Mouse (Mus musculus): ENCODE data around the gene Ssbp3. TPM values are rescaled to one million over a fixed set of nuclear protein-coding genes. Genes with fewer than 3 reads are reported as not detected.

The Ssbp3 gene
- polyA plus RNA-seq, 1 experiment from 2014 or later, result 64.7 TPM

DNA sequence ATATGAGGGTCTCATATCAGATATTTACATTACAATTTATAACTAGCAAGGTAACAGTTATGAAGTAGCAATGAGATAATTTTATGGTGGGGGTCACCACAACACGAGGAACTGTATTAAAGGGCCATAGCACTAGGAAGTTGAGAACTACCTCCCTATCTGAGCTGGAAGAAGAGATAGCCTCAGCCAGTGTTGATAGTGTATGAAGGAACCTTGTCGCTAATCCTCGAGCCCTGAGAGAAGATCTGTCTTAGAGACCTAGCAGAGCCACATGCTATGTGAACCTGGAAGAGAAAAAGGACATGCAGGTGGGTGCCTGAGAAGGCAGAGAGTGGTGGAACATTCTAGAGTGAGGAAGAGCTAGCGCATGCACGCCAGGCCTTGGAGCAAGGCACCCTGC is 85.0 kb downstream of the Ssbp3 start:
- in situ Hi-C loops (cut with MboI; ENCODE audit: low pct_unique_long_range_greater_than_20kb), result no loop called here
- CTCF ChIA-PET, result interaction anchor here (1.5 kb wide), 1 partner anchor 10 kb away, joined by 3 read pairs; no protein-coding TSS in a partner anchor
- ATAC-seq (no peak), DNase-seq (ENCODE audit: low read depth, low spot score) (no peak)
- POLR2A ChIA-PET, result interaction anchor here (0.9 kb wide), 1 partner anchor 168 kb away, joined by 3 read pairs; no protein-coding TSS in a partner anchor
- no peak for TF ChIP-seq CTCF (IDR thresholded peaks at IDR 0.05)
- H3K27me3 ChIP-seq, result no peaks in the 10 kb centered on the region

DNA sequence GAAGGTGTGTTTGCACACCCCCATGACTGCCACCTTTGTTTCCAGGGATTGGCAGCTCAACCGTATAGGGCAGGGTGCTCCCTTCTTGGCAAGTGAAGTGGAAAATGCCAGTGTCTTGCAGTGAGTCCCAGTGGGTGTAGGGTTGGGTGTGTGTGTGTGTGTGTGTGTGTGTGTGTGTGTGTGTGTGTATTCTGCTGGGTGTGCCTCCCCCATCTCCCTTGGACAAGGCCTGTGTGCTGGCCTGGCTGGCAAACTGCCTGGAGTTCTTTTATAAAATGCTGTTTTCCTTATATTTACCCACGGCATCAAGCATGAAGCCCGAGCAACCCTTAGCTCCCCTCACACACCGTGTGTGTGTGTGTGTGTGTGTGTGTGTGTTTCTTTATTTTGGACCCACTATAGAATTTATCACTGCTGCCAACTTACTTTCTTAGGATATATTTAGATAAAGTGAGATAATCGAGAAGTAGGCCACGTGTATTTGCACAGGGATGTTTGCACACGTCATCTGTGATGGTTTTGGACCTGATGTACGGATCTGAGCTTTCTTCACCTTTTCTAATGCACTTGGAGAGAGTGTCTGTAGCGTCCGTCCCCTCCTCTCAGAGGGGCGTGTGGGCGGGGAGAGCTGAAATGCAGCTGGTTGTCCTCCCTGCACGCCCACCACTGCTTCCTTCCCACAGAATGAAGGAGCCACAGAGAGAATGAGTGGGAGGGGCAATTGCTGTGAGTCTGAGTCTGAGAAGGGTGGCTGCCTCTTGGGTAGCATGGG is 86.0 kb downstream of the Ssbp3 start:
- POLR2A ChIA-PET, result no interaction called here
- H3K27me3 ChIP-seq, result no peaks in the 10 kb centered on the region
- ATAC-seq, result no peak
- in situ Hi-C loops (cut with MboI; ENCODE audit: low pct_unique_long_range_greater_than_20kb), result no loop called here
- CTCF ChIA-PET, result interaction anchor here (1.5 kb wide), 1 partner anchor 11 kb away, joined by 3 read pairs; no protein-coding TSS in a partner anchor
- TF ChIP-seq CTCF (IDR thresholded peaks at IDR 0.05), result no peak
- DNase-seq (ENCODE audit: low read depth, low spot score), result no peak

DNA sequence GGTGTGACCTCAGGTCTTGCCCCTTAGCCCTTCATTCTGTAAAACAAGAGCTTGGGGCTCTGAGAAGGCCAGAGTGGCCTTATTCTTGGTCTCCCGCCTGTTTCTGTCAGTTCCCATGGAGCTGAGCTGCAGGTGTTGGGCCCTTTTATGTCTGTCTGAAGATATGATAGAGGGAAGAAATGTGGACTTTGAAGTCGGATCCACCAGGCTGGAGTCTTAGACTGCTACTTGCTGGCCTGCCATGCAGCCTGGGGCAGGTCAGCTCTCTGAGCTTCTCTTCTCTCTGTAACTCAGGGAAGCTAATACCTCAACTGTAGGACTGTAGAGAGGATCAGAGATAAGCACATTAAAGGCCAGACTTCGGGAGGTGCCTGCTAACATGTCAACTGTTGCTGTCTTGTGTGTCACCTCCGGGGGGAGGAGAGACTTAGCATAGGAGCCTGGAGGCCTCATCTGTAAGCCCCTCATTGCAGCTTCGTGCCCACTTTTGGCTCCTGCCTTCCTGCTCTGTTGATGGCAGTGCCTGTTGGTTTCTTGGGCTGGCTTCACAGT is 90.8 kb downstream of the Ssbp3 start:
- CTCF ChIA-PET, result no interaction called here
- in situ Hi-C loops (cut with MboI; ENCODE audit: low pct_unique_long_range_greater_than_20kb), result no loop called here
- no peak for TF ChIP-seq CTCF (IDR thresholded peaks at IDR 0.05)
- H3K27me3 ChIP-seq, result no peaks in the 10 kb centered on the region
- DNase-seq (ENCODE audit: low read depth, low spot score), result no peak
- ATAC-seq, result no peak
- POLR2A ChIA-PET, result no interaction called here

DNA sequence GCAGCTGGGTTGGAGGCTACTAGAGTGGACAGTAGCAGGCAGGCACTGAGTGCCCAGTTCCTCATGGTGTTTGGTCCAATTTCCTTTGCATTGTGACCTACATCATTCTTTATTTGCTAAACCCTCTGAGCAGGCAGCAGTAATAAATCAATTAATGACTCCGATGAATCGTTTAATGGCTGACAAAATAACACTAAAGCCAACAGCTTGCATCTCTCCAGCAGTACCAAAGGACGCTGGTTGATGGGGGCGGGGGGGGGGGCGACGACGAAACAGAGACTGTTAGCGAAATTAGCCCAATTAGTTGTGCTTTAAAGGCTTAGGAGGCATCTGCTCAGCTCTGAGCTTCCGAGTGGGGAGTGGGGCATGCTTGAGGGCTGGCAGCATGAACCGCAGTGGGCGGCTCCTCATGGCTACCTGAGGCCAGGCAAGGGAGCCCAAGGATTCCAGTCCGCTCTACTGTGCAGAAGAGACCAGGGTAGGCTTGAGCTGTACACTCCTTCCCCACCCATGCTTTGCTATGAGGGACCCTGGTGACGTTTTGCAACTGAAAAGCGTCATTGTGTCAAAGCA is 91.5 kb downstream of the Ssbp3 start:
- no peak for DNase-seq (ENCODE audit: low read depth, low spot score)
- ChIA-PET CTCF (interaction anchor here (1.4 kb wide), 1 partner anchor 164 kb away, joined by 3 read pairs; no protein-coding TSS in a partner anchor), POLR2A (no interaction called here)
- no peaks in the 10 kb centered on the region for H3K27me3 ChIP-seq
- no peak for ATAC-seq
- in situ Hi-C loops (cut with MboI; ENCODE audit: low pct_unique_long_range_greater_than_20kb), result no loop called here
- no peak for TF ChIP-seq CTCF (IDR thresholded peaks at IDR 0.05)

DNA sequence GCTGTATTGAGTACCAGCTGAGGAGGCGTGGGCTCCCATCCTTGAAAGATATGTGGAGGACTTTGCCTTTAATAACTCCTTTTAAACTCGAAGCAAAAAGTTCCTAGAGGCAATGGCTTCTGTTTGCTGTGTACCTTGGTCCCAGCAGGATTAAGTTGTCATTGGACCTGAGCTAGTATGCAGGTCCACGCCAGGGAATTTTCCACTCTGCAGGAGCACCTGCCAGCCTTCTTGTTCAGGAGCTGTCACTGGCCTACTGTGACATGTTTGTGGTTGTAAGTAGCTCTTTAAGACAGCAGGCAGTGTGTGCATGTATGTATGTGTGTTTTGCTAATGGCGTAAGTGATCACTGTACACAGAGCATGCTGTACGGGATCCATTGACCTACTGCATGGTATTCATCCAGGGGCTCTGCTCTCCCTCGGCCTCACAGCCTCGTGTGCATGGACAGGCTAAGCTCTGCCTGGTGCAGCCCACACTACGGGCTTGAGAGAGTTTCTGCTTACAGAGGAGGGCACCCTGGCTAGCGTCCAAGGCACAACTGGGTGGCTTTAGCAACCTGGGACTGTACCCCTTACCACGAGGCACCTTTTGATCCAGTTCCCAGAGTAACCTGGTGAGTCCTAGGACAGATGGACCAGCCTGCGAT is 92.1 kb downstream of the Ssbp3 start:
- POLR2A ChIA-PET, result no interaction called here
- ATAC-seq (no peak), DNase-seq (ENCODE audit: low read depth, low spot score) (no peak)
- CTCF ChIA-PET, result interaction anchor here (1.4 kb wide), 2 partner anchors 11 to 164 kb away, joined by 3 read pairs; no protein-coding TSS in a partner anchor
- in situ Hi-C loops (cut with MboI; ENCODE audit: low pct_unique_long_range_greater_than_20kb), result no loop called here
- TF ChIP-seq CTCF (IDR thresholded peaks at IDR 0.05), result no peak
- H3K27me3 ChIP-seq, result no peaks in the 10 kb centered on the region

DNA sequence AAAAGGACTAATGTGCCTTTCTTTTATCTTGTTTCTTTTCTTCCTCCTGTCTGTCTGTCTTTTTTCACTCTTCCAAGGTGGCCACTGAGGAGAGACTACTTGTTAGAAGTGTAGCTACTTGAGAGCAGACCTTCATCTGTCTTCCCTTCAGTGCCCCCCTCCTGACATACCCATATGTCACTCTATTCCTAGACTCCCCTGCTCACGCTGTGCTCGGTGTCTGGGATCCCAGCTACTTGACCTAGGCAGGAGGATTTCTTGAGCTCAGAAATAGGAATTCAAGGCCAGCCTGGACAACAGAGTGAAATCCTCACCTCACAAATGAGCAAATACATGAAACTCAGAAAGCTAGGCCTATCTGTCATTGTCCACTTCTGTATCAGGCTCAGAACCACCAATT is 92.7 kb downstream of the Ssbp3 start:
- ATAC-seq (no peak), DNase-seq (ENCODE audit: low read depth, low spot score) (no peak)
- in situ Hi-C loops (cut with MboI; ENCODE audit: low pct_unique_long_range_greater_than_20kb), result no loop called here
- H3K27me3 ChIP-seq, result no peaks in the 10 kb centered on the region
- ChIA-PET CTCF (interaction anchor here (1.4 kb wide), 2 partner anchors 11 to 165 kb away, joined by 3 read pairs; no protein-coding TSS in a partner anchor), POLR2A (no interaction called here)
- TF ChIP-seq CTCF (IDR thresholded peaks at IDR 0.05), result no peak

DNA sequence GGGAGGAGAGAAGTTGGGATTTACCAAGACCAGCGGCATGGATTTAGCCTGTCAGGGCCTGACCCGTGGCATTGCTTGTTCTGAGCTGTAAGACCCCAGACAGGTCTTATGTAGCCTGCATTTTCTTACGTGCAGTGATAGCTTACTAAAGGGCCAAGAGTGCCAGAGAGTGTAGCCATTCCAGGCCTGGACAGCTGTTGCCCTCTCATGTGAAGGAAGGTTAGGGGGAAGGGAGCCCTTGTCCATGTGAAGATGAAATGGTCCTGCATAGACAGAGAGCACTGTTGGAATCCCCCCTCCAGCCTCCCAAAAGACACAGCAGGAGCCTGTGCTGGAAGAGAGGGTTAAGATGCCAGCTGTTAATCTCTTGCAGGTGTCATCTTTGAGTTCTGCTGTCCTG is 93.3 kb downstream of the Ssbp3 start:
- in situ Hi-C loops (cut with MboI; ENCODE audit: low pct_unique_long_range_greater_than_20kb), result no loop called here
- no peak for ATAC-seq
- POLR2A ChIA-PET, result no interaction called here

DNA sequence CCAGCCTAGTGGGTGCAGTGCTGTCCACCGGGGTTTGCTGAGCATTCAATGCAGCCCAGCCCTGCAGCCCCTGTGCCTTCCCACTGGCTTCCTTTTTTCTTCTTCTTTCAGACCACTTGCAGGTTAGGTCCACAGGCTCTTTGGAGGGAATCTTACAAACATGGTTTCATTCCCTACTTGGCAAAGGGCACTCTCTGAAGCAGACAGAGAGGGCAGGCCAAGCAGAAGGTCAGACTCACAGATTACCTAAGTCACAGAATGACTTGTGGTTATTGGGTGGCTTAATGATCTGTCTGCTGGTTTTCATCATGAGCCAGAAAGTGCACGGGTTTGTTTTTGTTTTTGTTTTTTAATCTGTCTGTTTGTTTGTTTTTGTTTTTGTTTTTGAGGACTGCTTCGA is 93.8 kb downstream of the Ssbp3 start:
- in situ Hi-C loops (cut with MboI; ENCODE audit: low pct_unique_long_range_greater_than_20kb), result no loop called here
- DNase-seq (ENCODE audit: low read depth, low spot score) (no peak), ATAC-seq (no peak)
- ChIA-PET POLR2A (no interaction called here), CTCF (no interaction called here)
- no peaks in the 10 kb centered on the region for H3K27me3 ChIP-seq
- no peak for TF ChIP-seq CTCF (IDR thresholded peaks at IDR 0.05)

More for the DNA sequence above, 93.3 kb downstream of the Ssbp3 start:
- TF ChIP-seq CTCF (IDR thresholded peaks at IDR 0.05), result no peak
- H3K27me3 ChIP-seq, result no peaks in the 10 kb centered on the region
- CTCF ChIA-PET, result interaction anchor here (1.4 kb wide), 2 partner anchors 10 to 165 kb away, joined by 3 read pairs; no protein-coding TSS in a partner anchor
- DNase-seq (ENCODE audit: low read depth, low spot score), result no peak

DNA sequence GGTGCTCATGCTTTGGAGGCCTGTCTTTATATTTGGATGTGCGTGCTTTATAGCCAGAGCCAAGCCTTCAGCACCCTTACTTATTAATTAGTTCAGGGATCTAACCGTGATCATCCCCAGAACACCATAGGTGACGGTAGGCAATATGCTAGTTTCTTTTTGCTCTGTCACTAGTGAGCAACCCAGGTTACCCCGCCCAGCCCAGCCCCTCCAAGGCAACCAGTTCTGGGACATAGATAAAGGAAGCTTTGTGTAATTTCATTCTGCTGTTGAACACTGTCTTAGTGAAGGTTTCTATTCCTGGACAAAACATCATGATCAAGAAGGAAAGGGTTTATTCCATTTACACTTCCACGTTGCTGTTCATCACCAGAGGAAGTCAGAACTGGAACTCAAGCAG is 94.7 kb downstream of the Ssbp3 start:
- no peaks in the 10 kb centered on the region for H3K27me3 ChIP-seq
- ChIA-PET CTCF (no interaction called here), POLR2A (no interaction called here)
- DNase-seq (ENCODE audit: low read depth, low spot score), result no peak
- TF ChIP-seq CTCF (IDR thresholded peaks at IDR 0.05), result no peak
- no peak for ATAC-seq
- in situ Hi-C loops (cut with MboI; ENCODE audit: low pct_unique_long_range_greater_than_20kb), result no loop called here

DNA sequence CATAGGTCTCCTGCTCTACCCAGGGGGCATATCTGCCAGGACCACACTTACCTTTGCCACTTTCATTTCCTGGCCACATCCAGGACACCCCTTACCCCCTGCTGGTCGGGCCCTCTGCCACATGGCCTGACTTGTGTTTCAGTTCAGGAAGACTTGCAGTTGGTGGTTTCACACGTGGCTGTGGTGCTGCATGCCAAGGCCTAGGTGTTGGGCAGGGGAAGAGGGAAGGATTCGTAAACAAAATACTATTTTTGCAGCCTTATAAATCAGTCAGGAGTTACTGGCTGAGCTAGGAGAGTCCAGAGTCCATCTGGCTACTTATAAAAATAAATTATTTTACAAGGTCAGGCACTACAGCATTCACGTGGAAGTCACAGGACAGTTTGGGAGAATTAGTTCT is 95.7 kb downstream of the Ssbp3 start:
- no peak for ATAC-seq
- in situ Hi-C loops (cut with MboI; ENCODE audit: low pct_unique_long_range_greater_than_20kb), result no loop called here
- CTCF ChIA-PET, result no interaction called here
- POLR2A ChIA-PET, result no interaction called here
- H3K27me3 ChIP-seq, result no peaks in the 10 kb centered on the region
- no peak for DNase-seq (ENCODE audit: low read depth, low spot score)
- no peak for TF ChIP-seq CTCF (IDR thresholded peaks at IDR 0.05)

DNA sequence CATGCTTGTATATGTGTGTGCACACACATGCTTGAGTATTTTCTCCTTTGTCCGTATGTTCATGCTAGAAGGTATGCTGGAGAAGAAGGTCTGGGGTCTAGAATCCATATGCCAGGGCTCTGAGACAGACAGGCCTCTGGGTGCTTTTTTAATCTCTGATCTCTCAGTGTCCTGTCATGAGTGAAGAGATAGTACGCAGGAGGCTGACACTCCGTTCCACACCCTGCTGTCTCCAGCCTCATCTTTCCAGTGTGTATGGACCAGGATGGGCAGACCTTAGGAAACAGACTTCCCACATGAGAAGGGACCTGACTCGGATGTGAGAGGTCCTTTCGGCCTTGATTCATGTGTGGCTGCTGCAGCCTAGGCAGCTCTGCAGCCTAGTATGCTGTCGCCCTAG is 96.3 kb downstream of the Ssbp3 start:
- TF ChIP-seq CTCF (IDR thresholded peaks at IDR 0.05), result no peak
- ChIA-PET CTCF (no interaction called here), POLR2A (no interaction called here)
- ATAC-seq (no peak), DNase-seq (ENCODE audit: low read depth, low spot score) (no peak)
- H3K27me3 ChIP-seq, result no peaks in the 10 kb centered on the region
- in situ Hi-C loops (cut with MboI; ENCODE audit: low pct_unique_long_range_greater_than_20kb), result no loop called here
